Mouse (Mus musculus) heart, adult 2 months (tissue): ENCODE data around the gene Zc3h10.

Experiments used
- CTCF ChIP-seq: fragments of 200-600 bp; IDR thresholded peaks from 2 replicates; pipeline ENCODE4 v1.8.1; 2022; ENCODE audit warnings: antibody characterized with exemption, mild to moderate bottlenecking, moderate library complexity
- EP300 ChIP-seq: fragments of 200-500 bp; IDR thresholded peaks from 2 replicates; pipeline ENCODE4 v1.6.1; 2011; ENCODE audit warnings: low read depth, low read length, control low read depth; ENCODE audit not compliant: insufficient read depth

DNA sequence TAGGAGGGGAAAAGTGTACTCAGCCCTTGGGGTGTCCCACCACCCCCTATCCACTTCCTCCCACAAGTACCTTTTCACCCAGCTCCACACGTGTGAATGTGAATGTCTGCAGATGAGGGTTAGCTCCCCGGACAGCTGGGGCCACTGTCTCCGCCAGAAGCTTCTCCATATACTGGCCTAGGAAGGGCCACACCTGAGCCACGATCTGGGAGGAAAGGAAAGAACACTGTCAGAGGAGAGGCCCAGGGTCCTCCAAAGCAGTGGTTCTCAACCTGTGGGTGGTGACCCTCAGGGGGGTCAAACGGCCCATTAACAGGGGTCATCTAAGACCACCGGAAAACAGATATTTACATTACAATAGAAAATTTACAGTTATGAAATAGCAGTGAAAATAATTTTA, 25.2 kb downstream of the Zc3h10 start:
- TF ChIP-seq EP300 (no peak), CTCF (no peak)
